Mouse (Mus musculus) cortical plate, adult 2 months (tissue): ENCODE results near the gene Nat10.

Experiments
- CTCF ChIP-seq: fragments of 200-500 bp; IDR thresholded peaks from 2 replicates; pipeline ENCODE4 v1.5.1; 2011; ENCODE audit warnings: mild to moderate bottlenecking, control low read depth, low read length; ENCODE audit not compliant: insufficient read depth; ENCODE audit errors: extremely low read depth
- POLR2A ChIP-seq: fragments of 200-500 bp; IDR thresholded peaks from 2 replicates; pipeline ENCODE4 v1.6.1; 2011; ENCODE audit warnings: mild to moderate bottlenecking, low read length, control low read depth; ENCODE audit not compliant: insufficient read depth; ENCODE audit errors: extremely low read depth

DNA sequence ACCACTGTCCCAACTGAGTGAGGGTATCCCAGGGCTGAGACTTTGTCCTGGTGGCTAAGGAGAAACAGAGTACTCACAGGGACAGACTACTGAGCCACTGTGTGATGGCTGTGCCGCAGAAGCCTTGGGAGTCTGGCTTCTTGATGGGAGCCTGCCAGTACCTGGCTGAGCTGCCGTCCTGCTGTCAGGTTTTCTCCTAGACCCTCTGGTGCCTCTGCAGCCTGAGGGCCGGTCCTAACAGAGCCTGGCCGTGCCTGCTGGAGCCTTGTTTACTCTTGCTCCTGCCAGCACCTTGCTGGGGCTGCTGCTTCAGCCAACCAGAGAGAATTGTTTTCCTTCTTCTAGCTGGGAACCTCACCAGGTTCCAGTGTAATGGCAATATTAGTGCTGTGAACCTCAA is 46.7 kb downstream of the Nat10 start:
- TF ChIP-seq CTCF = no peak
- TF ChIP-seq POLR2A = no peak
